Mouse (Mus musculus) spleen, adult 10 weeks (tissue): ENCODE measurements around the gene Rasl11a. TPM values are rescaled to one million over a fixed set of nuclear protein-coding genes. Genes with fewer than 3 reads are reported as not detected.

ENCODE experiments used
- polyA plus RNA-seq: library from polyadenylated mRNA; stranded (reverse); fragments of 350-450 nt; fragmentation: Illumina TruSeq; extraction: RNeasy Lipid Tissue Mini Kit (QIAGEN cat#74804); gene quantifications from one replicate; pipeline ENCODE4 v1.2.3, GENCODE M21; 2015; ENCODE audit warnings: low replicate concordance; ENCODE audit not compliant: insufficient read depth

Gene Rasl11a
- polyA plus RNA-seq = 12.7 TPM

GRCm38 (mm10) chr5:146844945-146845365 lies at the start of gene Rasl11a:
TSS of gene Rasl11a (plus strand) at chr5:146845071.

GRCm38 (mm10) chr5:146832769-146833448 lies 12.0 kb upstream of the Rasl11a start, which contains the start of gene Rpl21:
TSS of gene Rpl21 (plus strand) at chr5:146832890.

Other genes starting within 250 kb of the Rasl11a start
- gene Usp12, start 50.1 kb upstream of the Rasl11a start, polyA plus RNA-seq = 86.1 TPM
- gene Rpl21, start 12.2 kb upstream of the Rasl11a start, polyA plus RNA-seq = 2,463 TPM
- 35.6 TPM for gene Gtf3a, start 103.6 kb downstream of the Rasl11a start, polyA plus RNA-seq
- gene Mtif3, start 118.7 kb downstream of the Rasl11a start, polyA plus RNA-seq = 36.5 TPM
- 12.1 TPM for gene Lnx2, start 231.5 kb downstream of the Rasl11a start, polyA plus RNA-seq
- 135 TPM for gene Polr1d, start 232.0 kb downstream of the Rasl11a start, polyA plus RNA-seq